Mouse (Mus musculus) thymus, postnatal 10 days (tissue): ENCODE measurements around the gene Cltb.
A peak's percentile ranks its signal among the peaks of the same experiment; 100 is the strongest.
"Not testable (repeated sequence)": the region's sequence is repeated elsewhere in the genome, so short reads cannot be mapped to it uniquely, and the experiment has no call there.

ENCODE experiments used
- DNase-seq, 2 experiments: peaks; one replicate each; pipeline ENCODE4 v3.0.0; 2021; ENCODE audit warnings: low spot score in 2 of 2

Cltb gene

GRCm38 (mm10) chr13:54610972-54611754 is at the start of gene Cltb:
TSS of gene Cltb (minus strand) at chr13:54611344.
- DNase-seq: peak; percentile 75 to 85

DNA sequence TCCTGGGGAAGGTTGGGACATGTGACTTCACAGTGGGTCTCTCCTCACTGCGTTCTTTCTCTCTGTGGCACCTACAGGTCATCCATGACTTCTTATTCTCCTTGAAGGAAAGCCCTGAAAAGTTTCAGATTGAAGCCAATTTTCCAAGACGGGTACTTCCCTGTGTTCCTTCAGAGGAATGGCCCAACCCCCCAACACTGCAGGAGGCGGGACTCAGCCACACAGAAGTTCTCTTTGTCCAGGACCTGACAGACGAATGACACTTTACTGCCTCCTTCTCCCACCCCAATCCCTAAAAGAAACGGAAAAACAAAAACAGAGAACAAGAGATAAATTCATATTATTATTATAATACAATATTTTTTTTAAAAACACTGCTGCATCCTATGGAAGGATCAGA is 49.7 kb upstream of the Cltb start:
- DNase-seq: no peak

DNA sequence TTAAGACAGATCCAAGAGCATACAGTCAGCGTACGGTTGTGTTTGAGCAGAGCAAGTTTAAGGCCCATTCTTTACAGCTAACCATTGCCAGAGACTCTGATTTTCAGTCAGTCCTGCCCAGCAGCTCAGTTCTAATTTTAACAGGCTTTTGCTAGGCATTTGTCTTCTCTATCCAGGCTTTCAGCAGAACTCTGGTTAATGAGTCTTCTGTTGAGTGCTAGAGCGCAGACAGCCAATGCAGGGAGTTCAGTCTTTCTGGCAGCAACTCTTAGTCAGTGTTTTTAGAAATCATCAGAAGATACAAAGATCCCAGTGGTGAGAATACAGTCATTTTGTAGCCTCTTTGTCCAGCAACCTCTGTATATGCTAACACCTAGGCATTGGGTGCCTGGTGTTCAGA is 39.3 kb upstream of the Cltb start:
- no peak for DNase-seq

- no peak for DNase-seq
These were observed 23.9 kb upstream of the Cltb start for GRCm38 (mm10) chr13:54635011-54635410.

GRCm38 (mm10) chr13:54632731-54633277 is 21.7 kb upstream of the Cltb start:
- DNase-seq: no peak

DNA sequence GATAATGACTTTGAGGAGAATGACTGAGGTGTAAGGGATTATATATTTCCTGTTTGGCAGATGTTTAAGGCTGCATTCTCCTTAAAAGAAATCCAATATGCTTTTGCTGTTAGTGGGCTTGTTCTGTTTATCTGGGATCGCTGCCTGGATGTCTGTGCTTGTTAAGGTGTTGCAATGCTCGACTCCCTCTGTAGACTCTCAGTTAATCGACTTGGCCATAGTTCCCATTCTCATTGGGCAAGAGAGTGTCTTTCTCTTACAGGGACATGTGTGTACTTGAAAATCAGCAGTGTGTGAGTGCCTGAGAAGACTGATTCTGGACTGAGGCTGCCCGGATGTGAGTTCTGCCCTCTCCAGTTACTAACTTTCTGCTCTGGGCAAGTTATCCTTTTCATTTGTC is 18.0 kb upstream of the Cltb start:
- no peak for DNase-seq

- peak in 1 of 2 experiments; percentile 11 for DNase-seq
These were observed 10.9 kb upstream of the Cltb start for GRCm38 (mm10) chr13:54621960-54622521.

GRCm38 (mm10) chr13:54621155-54621932 is 10.2 kb upstream of the Cltb start, which contains the start of gene Faf2:
TSS of gene Faf2 (plus strand) at chr13:54621784.
- peak; percentile 94 to 99 for DNase-seq

- no peak for DNase-seq
These were observed 5.9 kb upstream of the Cltb start for GRCm38 (mm10) chr13:54616998-54617397.

DNA sequence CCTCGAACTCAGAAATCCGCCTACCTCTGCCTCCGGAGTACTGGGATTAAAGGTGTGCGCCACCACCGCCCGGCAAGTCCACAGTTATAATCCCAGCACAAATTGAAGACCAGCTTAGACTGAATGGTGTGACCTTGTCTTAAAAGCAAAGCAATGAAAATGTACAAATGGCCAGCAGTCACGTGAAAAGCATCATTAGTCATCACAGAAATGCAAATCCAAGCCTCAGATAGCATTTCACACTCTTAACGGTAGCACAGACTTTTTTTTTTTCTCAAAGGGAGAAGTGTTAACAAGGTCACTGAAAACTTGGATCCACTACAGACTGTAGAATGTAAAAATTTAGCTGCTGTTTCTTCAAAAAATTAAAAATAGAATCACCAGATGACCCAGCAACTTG is 5.2 kb upstream of the Cltb start:
- no peak for DNase-seq

DNA sequence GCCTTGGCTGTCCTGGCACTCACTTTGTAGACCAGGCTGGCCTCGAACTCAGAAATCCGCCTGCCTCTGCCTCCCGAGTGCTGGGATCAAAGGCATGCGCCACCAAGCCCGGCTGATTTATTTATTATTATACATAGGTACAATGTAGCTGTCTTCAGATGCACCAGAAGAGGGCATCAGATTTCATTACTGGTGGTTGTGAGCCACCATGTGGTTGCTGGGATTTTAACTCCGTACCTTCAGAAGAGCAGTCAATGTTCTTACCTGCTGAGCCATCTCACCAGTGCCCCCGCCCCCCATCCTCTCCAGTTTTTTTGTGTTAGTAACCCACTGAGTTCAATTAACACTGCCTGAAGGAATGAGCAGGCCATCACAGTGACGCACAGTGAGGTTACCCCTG is 2.0 kb upstream of the Cltb start:
- not testable (repeated sequence) for DNase-seq

GRCm38 (mm10) chr13:54610613-54610971 is 552 bp downstream of the Cltb start:
- no peak for DNase-seq

GRCm38 (mm10) chr13:54609301-54609700 is 1.8 kb downstream of the Cltb start:
- DNase-seq: no peak

GRCm38 (mm10) chr13:54608666-54609065 is 2.5 kb downstream of the Cltb start:
- no peak for DNase-seq

- no peak for DNase-seq
These were observed 3.1 kb downstream of the Cltb start for GRCm38 (mm10) chr13:54608002-54608401.

DNA sequence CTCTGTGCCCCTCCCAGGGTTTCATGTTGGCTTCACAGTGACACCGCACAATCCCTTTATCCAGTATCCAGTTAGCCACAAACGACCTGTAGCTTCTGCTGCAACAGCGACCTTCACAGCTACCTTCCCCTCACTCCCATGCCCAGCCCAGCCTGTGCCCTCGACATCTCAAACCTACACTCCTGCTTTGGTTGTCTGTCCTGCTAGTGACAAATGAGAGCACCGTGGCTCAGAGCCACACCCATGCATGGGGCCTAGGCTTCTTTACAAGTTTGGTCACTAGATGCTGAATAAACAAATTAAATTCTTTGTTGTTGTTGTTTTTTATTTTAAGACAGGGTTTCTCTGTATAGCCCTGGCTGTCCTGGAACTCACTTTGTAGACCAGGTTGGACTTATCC is 3.9 kb downstream of the Cltb start:
- DNase-seq: no peak

DNA sequence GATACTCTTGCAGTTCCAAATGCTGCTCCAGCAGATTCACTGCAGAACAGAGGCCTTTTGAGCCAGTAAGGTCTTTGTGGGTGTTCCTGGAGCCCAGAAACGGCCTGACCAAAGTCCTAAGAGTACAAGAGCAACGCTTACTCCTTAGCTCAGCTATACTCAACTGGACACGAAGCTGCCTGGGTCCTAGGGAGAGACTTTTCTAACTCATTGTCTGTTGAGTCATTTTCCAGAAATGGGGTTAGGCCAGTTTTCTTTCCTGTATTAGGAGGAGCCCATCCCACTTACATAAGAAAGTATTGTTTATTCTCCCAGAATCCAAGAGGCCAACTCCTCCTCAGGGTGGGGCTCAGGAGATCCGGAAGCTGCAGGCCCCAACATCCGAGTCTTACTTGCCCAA is 5.7 kb downstream of the Cltb start:
- no peak for DNase-seq

- no peak for DNase-seq
These were observed 6.9 kb downstream of the Cltb start for GRCm38 (mm10) chr13:54604221-54604620.

- peak in 1 of 2 experiments; percentile 17 for DNase-seq
These were observed 7.6 kb downstream of the Cltb start for GRCm38 (mm10) chr13:54603501-54603900.

DNA sequence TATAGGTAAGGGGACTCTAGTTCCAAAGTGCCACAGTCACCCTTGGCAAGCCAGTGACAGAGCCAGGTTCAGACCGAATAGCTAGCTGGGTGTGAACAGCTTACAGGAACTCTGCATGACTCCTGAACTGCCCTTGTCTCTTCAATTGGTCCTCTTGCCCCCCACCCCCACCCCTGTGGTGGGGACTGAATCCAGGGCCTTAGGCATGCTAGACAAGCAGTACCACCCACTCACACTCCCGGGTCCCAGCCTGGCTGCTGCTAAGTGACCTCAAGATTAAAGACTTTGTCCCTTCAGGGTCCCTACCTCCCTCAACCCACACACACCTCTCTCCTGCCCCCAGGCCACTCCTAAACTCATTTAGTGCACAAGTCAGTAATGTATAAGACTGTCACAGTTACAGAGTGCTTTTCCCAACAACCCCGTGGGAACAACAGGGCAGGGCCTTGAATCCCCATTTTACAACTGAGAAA is 8.5 kb downstream of the Cltb start:
- no peak for DNase-seq

DNA sequence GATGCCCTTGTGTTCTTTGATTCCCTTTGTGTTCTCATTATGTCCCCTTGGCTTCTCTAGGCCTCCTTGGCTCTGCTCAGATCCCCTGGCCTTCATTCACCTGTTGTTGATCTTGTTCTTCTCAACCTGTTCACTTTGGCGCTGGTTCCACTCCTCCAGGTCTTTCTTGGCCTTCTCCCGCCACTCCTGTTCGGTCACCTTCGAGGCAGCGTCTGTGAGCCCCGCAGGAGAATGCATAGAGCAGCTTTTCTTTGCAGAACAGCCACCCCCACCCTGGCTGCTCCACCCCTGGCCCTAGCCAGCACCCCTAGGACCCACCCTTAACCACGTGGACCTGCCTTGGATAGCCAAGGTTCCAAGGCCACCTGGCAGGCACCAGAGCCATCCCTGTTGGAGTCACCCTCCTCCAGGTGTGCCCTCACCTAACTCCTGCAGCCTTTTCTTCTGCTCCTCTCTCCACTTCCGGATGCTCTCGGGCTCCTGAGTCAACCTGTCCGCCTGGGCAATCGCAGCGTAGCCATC is 12.5 kb downstream of the Cltb start:
- no peak for DNase-seq

DNA sequence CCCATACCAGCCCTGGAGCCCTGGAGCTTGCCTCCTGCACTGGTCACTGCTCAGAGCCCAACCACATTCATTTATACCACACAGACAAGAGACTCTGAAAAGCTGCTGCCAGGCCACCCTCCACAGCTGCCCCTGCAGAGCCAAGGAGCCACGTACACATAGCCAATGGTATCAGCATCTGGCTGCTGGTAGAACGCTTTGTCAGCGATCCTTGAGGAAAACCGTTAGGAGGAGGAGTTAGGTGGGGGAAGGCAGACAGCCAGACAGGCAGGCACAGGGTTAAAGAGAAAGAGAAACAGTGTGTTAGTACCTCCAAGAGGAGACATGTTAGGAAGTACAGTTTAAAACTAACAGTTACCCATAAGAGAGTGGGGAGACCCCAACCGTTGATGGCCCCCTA is 14.3 kb downstream of the Cltb start:
- DNase-seq: no peak
